ENCODE assay signal across 7 mouse cellular contexts in the genomic region with DNA sequence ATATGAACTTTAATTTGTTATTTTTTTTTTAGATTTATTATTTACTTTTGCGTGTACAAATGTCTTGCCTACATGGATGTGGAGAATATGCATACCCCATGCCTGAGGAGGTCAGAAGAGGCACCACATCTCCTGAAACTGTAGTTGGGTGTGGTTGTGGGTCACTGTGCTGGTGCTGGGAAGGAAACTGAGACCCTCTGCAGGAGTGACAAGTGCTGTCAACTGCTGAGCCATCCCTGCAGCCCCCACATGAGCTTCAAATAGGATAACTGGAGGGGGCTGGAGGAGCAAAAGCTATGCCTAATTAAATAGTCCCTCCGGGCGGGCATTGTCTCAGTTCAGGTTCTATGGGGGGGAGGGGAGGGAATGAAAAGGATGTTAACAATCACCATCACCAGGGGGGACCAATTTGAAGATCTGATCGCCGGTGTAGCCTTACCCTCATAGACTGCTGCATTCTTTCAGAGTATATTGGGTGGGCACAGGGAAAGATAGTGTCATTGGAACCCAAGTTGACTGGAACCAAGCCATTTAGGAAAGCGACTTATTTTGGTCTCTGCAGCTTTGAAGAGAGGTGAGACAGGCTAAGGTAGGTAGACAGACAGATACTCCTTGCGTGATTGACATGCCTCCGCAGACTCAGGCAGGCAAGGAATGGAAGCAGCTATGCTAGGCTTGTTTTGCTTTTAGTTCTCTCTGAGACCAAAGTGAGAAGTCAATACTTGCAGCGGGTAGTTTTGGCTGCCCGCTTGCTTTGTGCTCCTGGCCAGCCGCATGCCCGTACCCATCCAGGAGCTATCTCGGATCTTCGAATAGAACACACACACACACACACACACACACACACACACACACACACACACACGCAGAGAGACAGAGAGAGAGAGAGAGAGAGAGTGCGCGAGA. TPM values are rescaled to one million over a fixed set of nuclear protein-coding genes. Genes with fewer than 3 reads are reported as not detected.
DNase-seq lines count a peak whose midpoint lies in the region; ATAC-seq lines count a peak whose summit lies in the region.

No protein-coding gene starts in this region.

- no peak overlapping the region for H3K27ac ChIP-seq in lung, embryonic 16.5 days (ENCODE audit: low read length)
- no peak overlapping the region for H3K27ac ChIP-seq in forebrain, embryonic 13.5 days
- no peak overlapping the region for H3K27ac ChIP-seq in limb, embryonic 13.5 days
- H3K27ac ChIP-seq in stomach, embryonic 14.5 days (ENCODE audit: low read length), result no peak overlapping the region

- H3K9me3 ChIP-seq in lung, embryonic 16.5 days (ENCODE audit: control insufficient read depth, low read length), result no peaks in the 10 kb centered on the region
- H3K9me3 ChIP-seq in forebrain, embryonic 13.5 days (replicated peaks), result 0 out of 2 replicates have a peak, but pooled peaks cover 4% of the 10 kb centered on the region
- 0 out of 2 replicates have a peak, but pooled peaks cover 8% of the 10 kb centered on the region for H3K9me3 ChIP-seq in limb, embryonic 13.5 days
- no peaks in the 10 kb centered on the region; the same call in 1 of the 2 replicates for H3K9me3 ChIP-seq in stomach, embryonic 14.5 days (ENCODE audit: control insufficient read depth, low read depth, low read length)

- no peak for ATAC-seq in lung, embryonic 16.5 days (ENCODE audit: low read depth)
- ATAC-seq in forebrain, embryonic 13.5 days, result no peak
- ATAC-seq in limb, embryonic 13.5 days (ENCODE audit: low FRiP score, low read depth), result no peak
- no peak for ATAC-seq in stomach, embryonic 14.5 days (ENCODE audit: insufficient number of reproducible peaks, insufficient read depth, low FRiP score, low read depth)

- no peaks in the 10 kb centered on the region for H3K36me3 ChIP-seq in lung, embryonic 16.5 days (ENCODE audit: control insufficient read depth, insufficient read depth, low read length)
- no peaks in the 10 kb centered on the region for H3K36me3 ChIP-seq in forebrain, embryonic 13.5 days (ENCODE audit: poor library complexity, severe bottlenecking)
- H3K36me3 ChIP-seq in limb, embryonic 13.5 days, result no peaks in the 10 kb centered on the region
- H3K36me3 ChIP-seq in stomach, embryonic 14.5 days (ENCODE audit: control insufficient read depth, insufficient read depth, low read length), result no peaks in the 10 kb centered on the region

- no peaks in the 10 kb centered on the region for H3K27me3 ChIP-seq in lung, embryonic 16.5 days (ENCODE audit: control insufficient read depth, insufficient read depth, low read depth, low read length)
- no peaks in the 10 kb centered on the region for H3K27me3 ChIP-seq in forebrain, embryonic 13.5 days
- H3K27me3 ChIP-seq in limb, embryonic 13.5 days, result no peaks in the 10 kb centered on the region
- H3K27me3 ChIP-seq in stomach, embryonic 14.5 days (ENCODE audit: control insufficient read depth, insufficient read depth, low read length), result no peaks in the 10 kb centered on the region

- peak overlapping the region; percentile 48 for H3K4me2 ChIP-seq in lung, embryonic 16.5 days (ENCODE audit: low read depth, low read length)
- peak overlapping the region; percentile 65 for H3K4me2 ChIP-seq in forebrain, embryonic 13.5 days
- H3K4me2 ChIP-seq in limb, embryonic 13.5 days (replicated peaks), result peak overlapping the region; percentile 68
- peak overlapping the region; percentile 42 for H3K4me2 ChIP-seq in stomach, embryonic 14.5 days (replicated peaks; ENCODE audit: low read depth, low read length)

- H3K4me3 ChIP-seq in lung, embryonic 16.5 days (ENCODE audit: low read length), result peak overlapping the region; percentile 28
- H3K4me3 ChIP-seq in forebrain, embryonic 13.5 days, result peak overlapping the region; percentile 37
- H3K4me3 ChIP-seq in limb, embryonic 13.5 days, result peak overlapping the region; percentile 42
- H3K4me3 ChIP-seq in stomach, embryonic 14.5 days (ENCODE audit: low read depth, low read length), result peak overlapping the region; percentile 26

- no peak for DNase-seq in lung, postnatal 14 days
- no peak for DNase-seq in urinary bladder, postnatal 10 days (ENCODE audit: low spot score)
- DNase-seq in yolk sac, embryonic 10.5 days (ENCODE audit: low spot score), result no peak

- 10% methylated on average over 17 of the region's 17 CpGs for WGBS in lung, embryonic 16.5 days
- 3% methylated on average over 16 of the region's 17 CpGs for WGBS in forebrain, embryonic 13.5 days
- WGBS in limb, embryonic 13.5 days, result 10% methylated on average over 17 of the region's 17 CpGs
- 11% methylated on average over 17 of the region's 17 CpGs for WGBS in stomach, embryonic 14.5 days

- peak overlapping the region; percentile 52 for H3K9ac ChIP-seq in lung, embryonic 16.5 days (ENCODE audit: low read length)
- H3K9ac ChIP-seq in forebrain, embryonic 13.5 days, result peak overlapping the region; percentile 55
- H3K9ac ChIP-seq in limb, embryonic 13.5 days, result peak overlapping the region; percentile 50
- no peak overlapping the region for H3K9ac ChIP-seq in stomach, embryonic 14.5 days (replicated peaks; ENCODE audit: low read depth, low read length)

- peaks cover 10% of the 10 kb centered on the region for H3K4me1 ChIP-seq in lung, embryonic 16.5 days (replicated peaks; ENCODE audit: control insufficient read depth, insufficient read depth, low read length)
- peaks cover 27% of the 10 kb centered on the region for H3K4me1 ChIP-seq in forebrain, embryonic 13.5 days
- H3K4me1 ChIP-seq in limb, embryonic 13.5 days, result peaks cover 22% of the 10 kb centered on the region
- H3K4me1 ChIP-seq in stomach, embryonic 14.5 days (ENCODE audit: control insufficient read depth, insufficient read depth, low read length), result peaks cover 10% of the 10 kb centered on the region; the same call in 1 of the 2 replicates

RNA-seq across cellular contexts. Expression of gene Mlxip, which starts 3.8 kb away (rescaled TPM):
- 15.0 and 17.8 TPM in 2 replicates for polyA plus RNA-seq in lung, embryonic 16.5 days (2015; fragmentation: Nextera tagmentation; extraction: Ambion mirVana)
- 14.0 and 15.0 TPM in 2 replicates for polyA plus RNA-seq in forebrain, embryonic 13.5 days (2015; fragmentation: Nextera tagmentation; extraction: Ambion mirVana)
- 13.9 and 15.1 TPM in 2 replicates for polyA plus RNA-seq in limb, embryonic 13.5 days (2015; fragmentation: Nextera tagmentation; extraction: Ambion mirVana)
- 26.5 and 27.6 TPM in 2 replicates for polyA plus RNA-seq in stomach, embryonic 14.5 days (2014; fragmentation: Nextera tagmentation; extraction: Ambion mirVana)

RNA-seq across cellular contexts. Expression of gene Bcl7a, which starts 47.2 kb away (rescaled TPM):
- 21.8 and 23.9 TPM in 2 replicates for polyA plus RNA-seq in lung, embryonic 16.5 days (2015; fragmentation: Nextera tagmentation; extraction: Ambion mirVana)
- polyA plus RNA-seq in forebrain, embryonic 13.5 days (2015; fragmentation: Nextera tagmentation; extraction: Ambion mirVana), result 66.4 and 75.0 TPM in 2 replicates
- 31.2 and 33.1 TPM in 2 replicates for polyA plus RNA-seq in limb, embryonic 13.5 days (2015; fragmentation: Nextera tagmentation; extraction: Ambion mirVana)
- polyA plus RNA-seq in stomach, embryonic 14.5 days (2014; fragmentation: Nextera tagmentation; extraction: Ambion mirVana), result 27.6 and 30.1 TPM in 2 replicates
